Mouse (Mus musculus): Measurements from ENCODE around the gene Cit.

- no peak for TF ChIP-seq POLR2A (IDR thresholded peaks at IDR 0.05; ENCODE audit: control insufficient read depth, low read depth, low read length)
- no peak for TF ChIP-seq CTCF (IDR thresholded peaks at IDR 0.05; ENCODE audit: control insufficient read depth, insufficient read depth, insufficient replicate concordance, low read depth, low read length)
Measured at GRCm38 (mm10) chr5:116036465-116036864, 191.4 kb downstream of the Cit start.

Data from testis, adult 2 months (tissue).